Mouse (Mus musculus) neural tube, embryonic 11.5 days (tissue): ENCODE measurements around the gene Ift22. TPM values are rescaled to one million over a fixed set of nuclear protein-coding genes. Genes with fewer than 3 reads are reported as not detected.
"Not testable (repeated sequence)": the region's sequence is repeated elsewhere in the genome, so short reads cannot be mapped to it uniquely, and the experiment has no call there.

Experiments
- ATAC-seq: fragments of 200-750 bp; cut with Nextera tagmentation; 2 replicates; pipeline ENCODE4 v1.8.0; 2017; ENCODE audit warnings: moderate number of reproducible peaks, mild to moderate bottlenecking, moderate TSS enrichment, moderate library complexity; ENCODE audit not compliant: insufficient read depth, low FRiP score, low TSS enrichment
- DNase-seq: peaks from one replicate; pipeline ENCODE4 v3.0.0-alpha.2; 2015; ENCODE audit warnings: low spot score
- H3K27ac ChIP-seq: fragments of 300-500 bp; sonication (generic); 2 replicates; pipeline ENCODE4 v1.5.1; 2014; ENCODE audit warnings: low read depth, mild to moderate bottlenecking, low read length
- H3K27me3 ChIP-seq: fragments of 300-500 bp; sonication (generic); 2 replicates; pipeline ENCODE4 v1.6.1; 2014; ENCODE audit warnings: mild to moderate bottlenecking, low read length, mixed read lengths; ENCODE audit not compliant: control insufficient read depth, insufficient read depth
- H3K36me3 ChIP-seq: fragments of 300-500 bp; sonication (generic); 2 replicates; pipeline ENCODE4 v1.6.1; 2014; ENCODE audit warnings: mild to moderate bottlenecking, low read length, moderate library complexity, mixed read lengths; ENCODE audit not compliant: control insufficient read depth, insufficient read depth
- H3K4me1 ChIP-seq: fragments of 300-500 bp; sonication (generic); 2 replicates; pipeline ENCODE4 v1.6.1; 2014; ENCODE audit warnings: low read length, mixed read lengths; ENCODE audit not compliant: control insufficient read depth, insufficient read depth
- H3K4me2 ChIP-seq: fragments of 300-500 bp; sonication (generic); 2 replicates; pipeline ENCODE4 v1.6.1; 2014; ENCODE audit warnings: low read depth, mild to moderate bottlenecking, moderate library complexity
- H3K4me3 ChIP-seq: fragments of 300-500 bp; sonication (generic); 2 replicates; pipeline ENCODE4 v1.5.1; 2014; ENCODE audit warnings: low read depth, low read length
- H3K9ac ChIP-seq: fragments of 300-500 bp; sonication (generic); 2 replicates; pipeline ENCODE4 v1.6.1; 2014; ENCODE audit warnings: mild to moderate bottlenecking, low read length
- H3K9me3 ChIP-seq: fragments of 300-500 bp; sonication (generic); 2 replicates; pipeline ENCODE4 v1.6.1; 2016; ENCODE audit warnings: low read length; ENCODE audit not compliant: control insufficient read depth
- WGBS: fragments of 180-500 bp; shearing (Covaris S2); extraction: QIAGEN DNeasy Blood & Tissue Kit; methylation state at CpG from one replicate; pipeline ENCODE4 v1.1.7; 2014; 5-methylcytosine and 5-hydroxymethylcytosine counted together
- polyA plus RNA-seq: library from polyadenylated mRNA; unstranded; fragments of >200 nt; fragmentation: Nextera tagmentation; extraction: Ambion mirVana; gene quantifications from 2 replicates; pipeline ENCODE4 v1.2.1, GENCODE M21; 2014

Gene Ift22
- polyA plus RNA-seq, 1 experiment from 2014 or later, result 97.4 TPM

DNA sequence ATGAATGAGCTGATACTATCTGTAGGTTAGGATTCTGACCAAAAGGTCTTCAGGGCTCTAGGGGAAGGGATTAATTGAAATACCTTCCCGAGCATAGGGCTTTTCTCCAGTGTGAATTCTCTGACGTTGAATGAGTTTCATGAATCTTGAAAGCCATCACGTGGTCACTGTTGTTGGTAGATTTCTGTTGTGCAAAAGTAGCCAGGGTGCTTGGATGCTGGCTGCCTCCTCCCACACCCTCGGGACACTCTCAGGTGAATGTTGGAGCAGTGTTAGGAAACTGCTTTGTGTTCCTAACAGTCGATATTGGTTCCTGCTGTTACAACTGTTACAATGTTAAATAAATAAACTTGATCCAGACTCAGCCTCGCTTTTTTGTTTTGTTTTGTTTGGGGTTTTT lies 28.8 kb downstream of the Ift22 start:
- no peaks in the 10 kb centered on the region for H3K27me3 ChIP-seq
- DNase-seq (no peak), ATAC-seq (no peak)
- H3K9ac ChIP-seq, result no peak overlapping the region
- no peaks in the 10 kb centered on the region for H3K4me1 ChIP-seq
- no peaks in the 10 kb centered on the region for H3K9me3 ChIP-seq
- no peak overlapping the region for H3K27ac ChIP-seq
- 84% methylated on average over 6 of the region's 6 CpGs for WGBS
- no peak overlapping the region for H3K4me3 ChIP-seq
- H3K36me3 ChIP-seq, result no peaks in the 10 kb centered on the region
- no peak overlapping the region for H3K4me2 ChIP-seq

DNA sequence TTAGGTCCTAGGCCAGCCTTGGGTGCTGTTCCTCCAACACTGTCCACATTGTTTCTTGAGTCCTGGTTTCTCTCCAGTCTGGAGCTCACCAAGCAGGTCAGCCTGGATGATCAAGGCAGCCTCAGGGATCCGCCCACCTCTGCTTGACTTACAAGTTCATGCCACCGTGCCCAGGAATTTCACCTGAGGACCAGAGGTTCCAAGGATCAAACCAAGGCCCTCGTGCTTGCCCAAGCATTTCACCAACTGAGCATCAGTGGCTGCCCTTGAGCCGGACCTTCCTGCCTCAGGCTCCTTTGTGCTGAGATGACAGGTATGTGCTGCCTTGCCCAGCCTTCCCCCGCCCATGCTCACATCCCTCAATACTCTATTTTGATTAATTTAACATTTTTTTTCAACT lies 29.7 kb downstream of the Ift22 start:
- Histone ChIP-seq H3K27ac (no peak overlapping the region), H3K4me3 (no peak overlapping the region), H3K9me3 (no peaks in the 10 kb centered on the region), H3K9ac (no peak overlapping the region), H3K4me2 (no peak overlapping the region), H3K27me3 (no peaks in the 10 kb centered on the region), H3K36me3 (no peaks in the 10 kb centered on the region), H3K4me1 (no peaks in the 10 kb centered on the region)
- ATAC-seq (no peak), DNase-seq (no peak)
- WGBS, result 88% methylated on average over 5 of the region's 5 CpGs

DNA sequence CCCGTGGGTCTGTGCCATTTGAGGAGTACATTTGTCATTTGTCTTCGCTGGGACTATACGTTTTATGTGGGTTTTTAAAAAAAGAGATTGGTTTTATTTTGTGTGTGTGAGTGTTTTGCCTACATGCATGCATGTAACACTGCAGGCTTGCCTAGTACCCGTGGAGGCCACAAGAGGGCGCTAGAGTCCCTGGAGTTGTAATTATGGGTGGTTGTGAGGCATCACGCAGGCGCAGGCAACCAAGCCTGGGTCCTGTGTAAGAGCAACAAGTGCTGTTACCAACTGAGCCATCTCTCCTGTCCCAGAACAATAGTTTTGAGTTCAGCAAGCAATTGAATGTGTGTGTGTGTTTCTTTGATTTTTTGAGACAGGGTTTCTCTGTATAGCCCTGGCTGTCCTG lies 31.3 kb downstream of the Ift22 start:
- no peak overlapping the region for H3K27ac ChIP-seq

DNA sequence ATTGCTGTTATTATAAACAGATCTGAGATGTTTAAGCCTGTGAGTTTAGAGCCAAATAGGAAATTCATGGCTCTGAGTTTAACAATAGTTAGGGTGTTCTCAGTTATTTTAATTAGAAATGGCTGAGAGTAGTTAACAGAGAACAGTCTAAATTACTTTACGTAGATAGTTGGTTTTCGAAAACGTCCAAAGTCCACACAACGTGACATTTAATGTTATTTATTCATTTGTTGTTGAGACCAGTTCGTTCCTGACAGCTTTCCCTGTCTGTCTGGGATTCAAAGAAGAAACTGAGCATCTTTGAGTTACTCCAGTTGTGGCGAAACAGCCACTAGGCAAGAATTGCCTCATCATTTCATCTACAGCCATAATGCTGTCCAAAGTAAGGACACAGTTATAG lies 32.1 kb downstream of the Ift22 start:
- ATAC-seq, H3K27ac ChIP-seq, H3K4me1 ChIP-seq, H3K4me3 ChIP-seq, H3K9ac ChIP-seq, H3K4me2 ChIP-seq, H3K9me3 ChIP-seq, H3K36me3 ChIP-seq, H3K27me3 ChIP-seq, DNase-seq: not testable (repeated sequence)
- WGBS, result 85% methylated on average over 6 of the region's 6 CpGs

More for the DNA sequence above, 31.3 kb downstream of the Ift22 start:
- Histone ChIP-seq H3K27me3 (no peaks in the 10 kb centered on the region), H3K36me3 (no peaks in the 10 kb centered on the region), H3K4me2 (no peak overlapping the region), H3K9me3 (no peaks in the 10 kb centered on the region), H3K4me3 (no peak overlapping the region), H3K4me1 (no peaks in the 10 kb centered on the region), H3K9ac (no peak overlapping the region)
- WGBS, result 63% methylated on average over 7 of the region's 7 CpGs
- ATAC-seq (no peak), DNase-seq (no peak)

DNA sequence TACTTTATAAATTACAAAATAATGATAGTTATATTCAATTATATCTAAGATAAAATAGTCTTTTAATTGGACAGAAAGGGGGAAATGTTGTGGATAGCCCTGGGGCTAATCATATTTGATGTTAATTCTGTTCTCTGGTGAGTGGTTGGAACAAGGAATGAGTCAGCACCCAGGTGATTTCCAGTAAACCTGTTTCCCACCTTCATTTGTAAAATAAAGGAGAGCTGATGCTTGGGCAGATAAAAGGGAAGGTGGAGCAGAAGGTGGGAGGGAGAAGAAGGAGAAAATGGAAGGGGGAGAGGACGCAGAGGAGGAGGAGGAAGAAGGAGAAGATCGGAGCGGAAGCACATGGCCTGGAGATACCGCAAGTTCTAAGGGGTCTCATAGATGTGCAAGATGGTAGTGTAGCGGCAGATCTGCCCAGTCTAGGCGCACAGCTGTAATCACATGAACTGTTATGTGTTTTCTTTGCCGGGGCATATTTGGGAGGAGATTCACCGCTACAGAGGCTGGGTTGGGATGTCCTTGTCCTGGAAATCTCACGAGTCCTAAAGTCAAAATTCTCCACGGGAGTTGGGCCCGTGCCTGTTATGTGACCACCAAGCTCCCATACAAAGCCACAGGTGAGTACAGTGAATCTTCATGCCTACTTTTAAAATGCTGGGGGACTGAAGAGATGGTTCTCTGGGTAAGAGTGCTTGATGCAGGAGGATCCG lies 33.1 kb downstream of the Ift22 start:
- DNase-seq (no peak), ATAC-seq (no peak)
- no peaks in the 10 kb centered on the region for H3K4me1 ChIP-seq
- no peak overlapping the region for H3K4me2 ChIP-seq
- WGBS, result 88% methylated on average over 12 of the region's 12 CpGs
- no peak overlapping the region for H3K27ac ChIP-seq
- no peak overlapping the region for H3K9ac ChIP-seq
- H3K36me3 ChIP-seq, result no peaks in the 10 kb centered on the region
- H3K9me3 ChIP-seq, result no peaks in the 10 kb centered on the region
- no peak overlapping the region for H3K4me3 ChIP-seq
- H3K27me3 ChIP-seq, result no peaks in the 10 kb centered on the region

DNA sequence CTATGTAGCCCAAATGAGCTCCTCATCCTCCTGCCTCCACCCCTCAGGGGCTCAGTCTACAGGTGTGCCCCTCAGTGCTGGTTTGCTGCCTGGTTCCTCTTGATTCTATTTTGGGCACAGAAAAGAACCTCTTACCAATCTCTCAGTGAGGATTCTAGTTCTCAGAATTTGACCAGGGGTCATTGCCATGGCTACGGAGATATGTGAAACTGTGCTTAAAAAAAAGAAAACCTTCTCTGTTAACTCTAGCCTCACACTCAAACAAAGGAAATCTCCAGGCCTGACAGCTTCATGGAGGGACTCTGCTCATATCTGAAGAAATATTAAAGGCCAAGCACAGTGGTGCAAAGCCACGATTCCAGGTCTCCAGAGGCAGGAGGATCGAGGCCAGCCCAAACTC lies 34.8 kb downstream of the Ift22 start:
- H3K9me3 ChIP-seq, result no peaks in the 10 kb centered on the region
- no peak overlapping the region for H3K4me2 ChIP-seq
- DNase-seq, result no peak
- no peak overlapping the region for H3K9ac ChIP-seq
- H3K27ac ChIP-seq, result no peak overlapping the region
- 82% methylated on average over 3 of the region's 3 CpGs for WGBS
- H3K4me1 ChIP-seq, result no peaks in the 10 kb centered on the region
- H3K36me3 ChIP-seq, result no peaks in the 10 kb centered on the region
- no peaks in the 10 kb centered on the region for H3K27me3 ChIP-seq
- H3K4me3 ChIP-seq, result no peak overlapping the region
- no peak for ATAC-seq

DNA sequence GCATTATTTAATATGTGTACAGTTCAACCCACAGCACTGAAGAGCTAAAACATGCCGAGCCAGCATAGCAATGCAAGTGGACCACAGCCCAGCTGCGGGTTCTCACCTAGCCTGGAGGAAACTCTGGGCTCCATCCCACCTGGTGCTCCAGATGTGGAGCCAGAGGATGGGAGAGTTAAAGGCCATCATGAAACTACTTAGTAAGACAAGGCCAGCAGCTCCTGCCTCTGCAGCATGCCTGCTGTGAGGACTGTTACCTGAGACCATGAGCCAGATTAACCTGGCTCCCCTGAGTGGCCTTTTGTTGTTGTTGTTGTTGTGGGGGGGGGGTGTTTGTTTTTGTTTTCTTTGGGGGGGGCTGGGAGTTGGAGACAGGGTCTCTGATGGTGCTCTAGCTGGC lies 35.4 kb downstream of the Ift22 start:
- Histone ChIP-seq H3K4me2 (no peak overlapping the region), H3K9me3 (no peaks in the 10 kb centered on the region), H3K27me3 (no peaks in the 10 kb centered on the region), H3K27ac (no peak overlapping the region), H3K4me1 (no peaks in the 10 kb centered on the region), H3K36me3 (no peaks in the 10 kb centered on the region), H3K9ac (no peak overlapping the region), H3K4me3 (no peak overlapping the region)
- DNase-seq (no peak), ATAC-seq (no peak)
- 79% methylated on average over 2 of the region's 2 CpGs for WGBS

DNA sequence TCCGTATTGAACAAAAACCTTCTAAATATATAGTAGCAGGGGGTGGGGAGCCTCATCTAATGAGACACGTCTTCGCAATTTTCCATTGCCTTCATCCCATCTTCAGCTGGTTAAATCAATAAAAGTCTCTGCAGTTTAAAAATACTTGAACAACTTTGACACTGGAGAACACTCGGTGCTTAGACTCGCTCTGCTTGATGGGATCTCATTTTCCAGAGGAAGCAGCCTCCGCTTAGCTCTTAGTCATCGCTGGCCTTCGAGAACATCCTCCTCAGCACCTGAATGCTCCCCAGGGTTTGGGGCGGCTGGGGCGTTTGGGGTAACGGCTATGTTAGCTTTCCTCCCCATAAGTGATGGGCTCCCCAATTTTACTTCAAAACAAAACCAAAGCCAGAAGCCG lies 37.1 kb downstream of the Ift22 start:
- Histone ChIP-seq H3K27ac (no peak overlapping the region), H3K9ac (no peak overlapping the region), H3K9me3 (no peaks in the 10 kb centered on the region), H3K4me2 (no peak overlapping the region), H3K4me3 (no peak overlapping the region), H3K4me1 (no peaks in the 10 kb centered on the region), H3K36me3 (no peaks in the 10 kb centered on the region), H3K27me3 (no peaks in the 10 kb centered on the region)
- 86% methylated on average over 12 of the region's 12 CpGs for WGBS
- DNase-seq (no peak), ATAC-seq (no peak)

DNA sequence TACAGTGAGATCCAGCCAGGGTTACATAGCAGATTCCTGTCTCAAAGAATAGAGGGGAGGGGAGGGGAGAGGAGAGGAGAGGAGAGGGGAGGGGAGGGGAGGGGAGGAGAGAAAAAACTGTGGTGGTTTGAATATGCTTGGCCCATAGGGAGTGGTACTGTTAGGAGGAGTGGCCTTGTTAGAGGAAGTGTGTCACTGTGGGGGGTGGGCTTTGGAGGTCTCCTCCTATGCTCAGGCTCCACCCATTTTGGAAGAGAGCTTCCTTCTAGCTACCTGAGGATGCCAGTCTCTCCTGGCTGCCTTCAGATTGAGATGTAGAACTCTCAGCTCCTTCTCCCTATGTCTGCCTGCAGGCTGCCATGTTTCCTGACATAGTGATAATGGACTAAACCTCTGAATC lies 39.9 kb downstream of the Ift22 start:
- no peak for ATAC-seq
- no peak for DNase-seq
- H3K4me2 ChIP-seq, result no peak overlapping the region
- H3K4me3 ChIP-seq, result no peak overlapping the region
- no peaks in the 10 kb centered on the region for H3K36me3 ChIP-seq
- no peaks in the 10 kb centered on the region for H3K9me3 ChIP-seq
- H3K9ac ChIP-seq, result no peak overlapping the region
- H3K27me3 ChIP-seq, result no peaks in the 10 kb centered on the region
- H3K4me1 ChIP-seq, result no peaks in the 10 kb centered on the region
- H3K27ac ChIP-seq, result no peak overlapping the region
